Mouse (Mus musculus): Measurements from ENCODE around the gene Mrgprf. TPM values are rescaled to one million over a fixed set of nuclear protein-coding genes. Genes with fewer than 3 reads are reported as not detected.

Mrgprf gene
- polyA plus RNA-seq, 1 experiment from 2014 or later = 0.28 TPM

GRCm38 (mm10) chr7:145275488-145275887 is 25.1 kb upstream of the Mrgprf start:
- no peak overlapping the region for H3K9ac ChIP-seq (ENCODE audit: low read depth, low read length)
- H3K27ac ChIP-seq (ENCODE audit: low read length) = no peak overlapping the region
- WGBS (ENCODE audit: insufficient replicate concordance) = 68% methylated on average over 3 of the region's 3 CpGs
- H3K36me3 ChIP-seq (ENCODE audit: control insufficient read depth, insufficient read depth) = no peaks in the 10 kb centered on the region
- no peaks in the 10 kb centered on the region for H3K9me3 ChIP-seq (replicated peaks; ENCODE audit: control insufficient read depth, low read length)
- H3K4me3 ChIP-seq (ENCODE audit: low read depth, low read length) = no peak overlapping the region
- no peak for ATAC-seq (ENCODE audit: low read depth)
- no peak overlapping the region for H3K4me2 ChIP-seq (ENCODE audit: low read depth, low read length)
- H3K4me1 ChIP-seq (ENCODE audit: control insufficient read depth, low read depth, low read length) = no peaks in the 10 kb centered on the region
- no peaks in the 10 kb centered on the region for H3K27me3 ChIP-seq (ENCODE audit: control insufficient read depth, insufficient read depth, low read depth, low read length)

- Histone ChIP-seq H3K9ac (ENCODE audit: low read depth, low read length) (no peak overlapping the region), H3K27me3 (ENCODE audit: control insufficient read depth, insufficient read depth, low read depth, low read length) (no peaks in the 10 kb centered on the region), H3K36me3 (ENCODE audit: control insufficient read depth, insufficient read depth) (no peaks in the 10 kb centered on the region), H3K9me3 (replicated peaks; ENCODE audit: control insufficient read depth, low read length) (no peaks in the 10 kb centered on the region), H3K4me2 (ENCODE audit: low read depth, low read length) (no peak overlapping the region), H3K4me1 (ENCODE audit: control insufficient read depth, low read depth, low read length) (no peaks in the 10 kb centered on the region; the same call in 1 of the 2 replicates), H3K27ac (ENCODE audit: low read length) (no peak overlapping the region), H3K4me3 (ENCODE audit: low read depth, low read length) (no peak overlapping the region)
- ATAC-seq (ENCODE audit: low read depth) = no peak
- 70% methylated on average over 4 of the region's 4 CpGs for WGBS (ENCODE audit: insufficient replicate concordance)
Measured at GRCm38 (mm10) chr7:145281396-145281795, 19.2 kb upstream of the Mrgprf start.

DNA sequence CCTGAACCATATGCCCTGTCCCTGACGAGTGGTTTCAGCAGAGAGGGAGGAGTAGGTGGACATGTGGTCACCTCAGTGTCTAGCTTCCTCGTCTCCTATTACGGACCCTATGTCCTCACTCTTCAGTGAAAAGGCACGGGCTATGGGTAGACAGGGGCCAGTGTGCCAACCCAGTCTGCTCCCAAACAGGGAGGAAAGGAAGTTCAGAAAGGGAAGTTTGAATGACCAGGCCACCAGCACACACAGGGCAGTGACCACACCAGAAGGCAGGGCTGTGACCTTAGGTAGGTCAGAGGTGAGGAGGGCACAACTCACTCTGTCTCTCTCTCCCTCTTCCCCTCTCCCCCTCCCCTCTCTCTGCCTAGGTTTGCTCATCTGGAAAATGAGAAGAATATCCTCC is 17.6 kb upstream of the Mrgprf start:
- Histone ChIP-seq H3K4me2 (ENCODE audit: low read depth, low read length) (peak overlapping the region; percentile 62), H3K9me3 (replicated peaks; ENCODE audit: control insufficient read depth, low read length) (no peaks in the 10 kb centered on the region), H3K9ac (ENCODE audit: low read depth, low read length) (peak overlapping the region; percentile 18; the same call in 1 of the 2 replicates), H3K36me3 (ENCODE audit: control insufficient read depth, insufficient read depth) (no peaks in the 10 kb centered on the region), H3K4me3 (ENCODE audit: low read depth, low read length) (peak overlapping the region; percentile 60), H3K27me3 (ENCODE audit: control insufficient read depth, insufficient read depth, low read depth, low read length) (no peaks in the 10 kb centered on the region), H3K27ac (ENCODE audit: low read length) (no peak overlapping the region), H3K4me1 (ENCODE audit: control insufficient read depth, low read depth, low read length) (peaks cover 3% of the 10 kb centered on the region)
- WGBS (ENCODE audit: insufficient replicate concordance) = 33% methylated on average over 4 of the region's 4 CpGs
- ATAC-seq (ENCODE audit: low read depth) = no peak

GRCm38 (mm10) chr7:145283487-145284187 is 17.0 kb upstream of the Mrgprf start, which contains the start of gene Tpcn2:
Tpcn2 (minus strand) TSS chr7:145284011.
- ATAC-seq (ENCODE audit: low read depth) = peak; percentile 87
- 1% methylated on average over 18 of the region's 18 CpGs for WGBS (ENCODE audit: insufficient replicate concordance)

DNA sequence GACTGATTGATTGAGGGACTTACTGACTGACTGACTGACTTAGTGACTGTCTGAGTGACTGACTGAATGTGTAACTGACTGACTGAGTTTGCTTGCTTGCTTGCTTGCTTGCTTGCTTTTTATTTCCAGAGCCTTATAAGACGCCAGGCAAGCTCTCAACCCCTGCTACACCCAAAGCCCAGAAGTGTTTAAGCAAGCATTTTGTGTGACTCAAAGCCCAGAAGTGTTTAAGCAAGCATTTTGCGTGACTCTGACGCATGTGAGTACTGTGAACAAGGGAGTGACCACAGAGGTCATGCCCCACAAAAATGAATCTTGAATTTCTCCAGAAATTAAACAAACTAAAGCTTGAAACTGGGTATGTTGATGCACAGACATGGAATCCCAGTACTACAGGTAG is 16.3 kb upstream of the Mrgprf start:
- Histone ChIP-seq H3K4me2 (ENCODE audit: low read depth, low read length) (peak overlapping the region; percentile 9; the same call in 1 of the 2 replicates), H3K9ac (ENCODE audit: low read depth, low read length) (no peak overlapping the region), H3K4me3 (ENCODE audit: low read depth, low read length) (no peak overlapping the region), H3K27me3 (ENCODE audit: control insufficient read depth, insufficient read depth, low read depth, low read length) (no peaks in the 10 kb centered on the region), H3K9me3 (replicated peaks; ENCODE audit: control insufficient read depth, low read length) (no peaks in the 10 kb centered on the region), H3K36me3 (ENCODE audit: control insufficient read depth, insufficient read depth) (no peaks in the 10 kb centered on the region), H3K27ac (ENCODE audit: low read length) (no peak overlapping the region), H3K4me1 (ENCODE audit: control insufficient read depth, low read depth, low read length) (peaks cover 3% of the 10 kb centered on the region)
- 36% methylated on average over 3 of the region's 3 CpGs for WGBS (ENCODE audit: insufficient replicate concordance)
- ATAC-seq (ENCODE audit: low read depth) = no peak

More at GRCm38 (mm10) chr7:145283487-145284187, 17.0 kb upstream of the Mrgprf start, which contains the start of gene Tpcn2:
- H3K27me3 ChIP-seq (ENCODE audit: control insufficient read depth, insufficient read depth, low read depth, low read length) = no peaks in the 10 kb centered on the region
- peak within 1 kb of the TSS; percentile 18 for H3K9ac ChIP-seq (ENCODE audit: low read depth, low read length)
- H3K4me2 ChIP-seq (ENCODE audit: low read depth, low read length) = peak within 1 kb of the TSS; percentile 62
- H3K36me3 ChIP-seq (ENCODE audit: control insufficient read depth, insufficient read depth) = no peaks in the 10 kb centered on the region
- H3K4me3 ChIP-seq (ENCODE audit: low read depth, low read length) = peak within 1 kb of the TSS; percentile 60
- H3K27ac ChIP-seq (ENCODE audit: low read length) = no peak within 1 kb of the TSS
- H3K4me1 ChIP-seq (ENCODE audit: control insufficient read depth, low read depth, low read length) = peaks cover 3% of the 10 kb centered on the region
- H3K9me3 ChIP-seq (replicated peaks; ENCODE audit: control insufficient read depth, low read length) = no peaks in the 10 kb centered on the region

DNA sequence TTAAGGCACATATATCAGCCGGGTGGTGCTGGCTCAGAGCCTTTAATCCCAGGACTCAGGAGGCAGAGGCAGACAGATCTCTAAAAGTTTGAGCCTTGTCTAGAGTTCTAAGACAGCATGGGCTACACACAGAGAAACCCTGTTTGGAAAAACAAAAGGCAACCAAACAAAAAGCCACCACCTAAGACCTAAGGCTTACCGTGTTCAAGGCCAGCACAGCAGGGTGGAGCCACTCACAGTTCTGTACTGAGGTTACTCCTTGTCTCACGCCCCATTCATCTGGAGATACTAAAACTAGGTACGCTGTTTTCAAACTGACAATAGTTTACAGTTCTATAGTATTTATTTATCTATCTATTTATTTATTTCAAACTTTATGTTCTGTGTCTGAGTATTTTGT is 15.2 kb upstream of the Mrgprf start:
- H3K27ac ChIP-seq (ENCODE audit: low read length) = no peak overlapping the region
- no peak for ATAC-seq (ENCODE audit: low read depth)
- 52% methylated on average over 4 of the region's 4 CpGs for WGBS (ENCODE audit: insufficient replicate concordance)

DNA sequence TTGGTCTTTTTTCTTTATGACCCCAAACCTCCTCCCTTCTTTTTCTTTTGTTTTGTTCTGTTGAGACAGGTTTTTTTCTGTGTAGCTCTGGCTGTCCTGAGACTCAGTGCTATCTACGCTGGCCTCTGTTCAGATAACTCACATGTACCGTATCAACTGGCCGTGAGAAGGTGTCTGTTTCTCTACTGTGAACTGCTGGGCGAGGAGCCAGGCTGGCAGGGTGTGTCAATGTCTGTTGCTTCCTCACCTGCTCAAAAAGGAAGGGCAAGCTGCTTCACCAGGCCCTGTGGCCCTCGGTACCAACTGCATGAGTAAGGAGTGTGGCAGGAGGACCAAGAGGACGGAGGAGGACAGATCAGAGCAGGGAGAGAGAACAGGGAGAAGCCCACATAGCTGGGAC is 13.2 kb upstream of the Mrgprf start:
- Histone ChIP-seq H3K36me3 (ENCODE audit: control insufficient read depth, insufficient read depth) (no peaks in the 10 kb centered on the region), H3K27me3 (ENCODE audit: control insufficient read depth, insufficient read depth, low read depth, low read length) (no peaks in the 10 kb centered on the region), H3K4me2 (ENCODE audit: low read depth, low read length) (no peak overlapping the region), H3K4me3 (ENCODE audit: low read depth, low read length) (no peak overlapping the region), H3K27ac (ENCODE audit: low read length) (no peak overlapping the region), H3K4me1 (ENCODE audit: control insufficient read depth, low read depth, low read length) (peaks cover 3% of the 10 kb centered on the region), H3K9ac (ENCODE audit: low read depth, low read length) (no peak overlapping the region), H3K9me3 (replicated peaks; ENCODE audit: control insufficient read depth, low read length) (no peaks in the 10 kb centered on the region)
- no peak for ATAC-seq (ENCODE audit: low read depth)
- WGBS (ENCODE audit: insufficient replicate concordance) = 34% methylated on average over 6 of the region's 6 CpGs

More for the DNA sequence above, 15.2 kb upstream of the Mrgprf start:
- no peak overlapping the region for H3K4me3 ChIP-seq (ENCODE audit: low read depth, low read length)
- no peaks in the 10 kb centered on the region for H3K9me3 ChIP-seq (replicated peaks; ENCODE audit: control insufficient read depth, low read length)
- no peak overlapping the region for H3K4me2 ChIP-seq (ENCODE audit: low read depth, low read length)
- H3K36me3 ChIP-seq (ENCODE audit: control insufficient read depth, insufficient read depth) = no peaks in the 10 kb centered on the region
- H3K9ac ChIP-seq (ENCODE audit: low read depth, low read length) = no peak overlapping the region
- peaks cover 3% of the 10 kb centered on the region for H3K4me1 ChIP-seq (ENCODE audit: control insufficient read depth, low read depth, low read length)
- H3K27me3 ChIP-seq (ENCODE audit: control insufficient read depth, insufficient read depth, low read depth, low read length) = no peaks in the 10 kb centered on the region

GRCm38 (mm10) chr7:145289302-145289701 is 11.3 kb upstream of the Mrgprf start:
- no peak for ATAC-seq (ENCODE audit: low read depth)

DNA sequence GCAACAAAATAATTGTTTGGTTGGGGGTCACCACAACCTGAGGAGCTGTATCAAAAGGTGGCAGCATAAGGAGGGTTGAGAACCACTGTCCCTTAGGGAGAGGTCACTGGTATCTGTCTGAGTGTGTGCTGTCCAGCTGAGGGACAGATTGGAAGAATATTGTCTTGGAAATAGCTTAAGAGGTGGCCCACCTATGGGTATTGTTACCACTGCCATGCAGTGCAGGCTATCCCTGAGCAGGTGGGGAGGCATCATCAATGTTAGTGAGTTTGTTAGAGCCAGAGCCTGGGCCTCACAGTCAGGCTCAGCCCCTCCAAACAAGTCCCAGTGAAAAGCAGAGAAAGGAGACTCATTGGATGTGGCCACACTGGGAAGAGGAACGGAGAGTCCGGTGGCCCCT is 8.8 kb upstream of the Mrgprf start:
- Histone ChIP-seq H3K27me3 (ENCODE audit: control insufficient read depth, insufficient read depth, low read depth, low read length) (no peaks in the 10 kb centered on the region), H3K4me1 (ENCODE audit: control insufficient read depth, low read depth, low read length) (peaks cover 3% of the 10 kb centered on the region), H3K4me2 (ENCODE audit: low read depth, low read length) (no peak overlapping the region), H3K36me3 (ENCODE audit: control insufficient read depth, insufficient read depth) (no peaks in the 10 kb centered on the region), H3K4me3 (ENCODE audit: low read depth, low read length) (no peak overlapping the region), H3K9ac (ENCODE audit: low read depth, low read length) (no peak overlapping the region), H3K27ac (ENCODE audit: low read length) (no peak overlapping the region), H3K9me3 (replicated peaks; ENCODE audit: control insufficient read depth, low read length) (no peaks in the 10 kb centered on the region)
- ATAC-seq (ENCODE audit: low read depth) = no peak
- WGBS (ENCODE audit: insufficient replicate concordance) = 66% methylated on average over 2 of the region's 2 CpGs

More at GRCm38 (mm10) chr7:145289302-145289701, 11.3 kb upstream of the Mrgprf start:
- no peak overlapping the region for H3K4me3 ChIP-seq (ENCODE audit: low read depth, low read length)
- H3K4me2 ChIP-seq (ENCODE audit: low read depth, low read length) = no peak overlapping the region
- H3K4me1 ChIP-seq (ENCODE audit: control insufficient read depth, low read depth, low read length) = peaks cover 3% of the 10 kb centered on the region
- H3K36me3 ChIP-seq (ENCODE audit: control insufficient read depth, insufficient read depth) = no peaks in the 10 kb centered on the region
- no peak overlapping the region for H3K27ac ChIP-seq (ENCODE audit: low read length)
- no peaks in the 10 kb centered on the region for H3K9me3 ChIP-seq (replicated peaks; ENCODE audit: control insufficient read depth, low read length)
- WGBS (ENCODE audit: insufficient replicate concordance) = 27% methylated on average over 5 of the region's 5 CpGs
- no peaks in the 10 kb centered on the region for H3K27me3 ChIP-seq (ENCODE audit: control insufficient read depth, insufficient read depth, low read depth, low read length)
- H3K9ac ChIP-seq (ENCODE audit: low read depth, low read length) = no peak overlapping the region

All from liver, embryonic 16.5 days (tissue).